Mouse (Mus musculus): ENCODE measurements around the gene Slc7a6os. TPM values are rescaled to one million over a fixed set of nuclear protein-coding genes. Genes with fewer than 3 reads are reported as not detected.
"Not testable (repeated sequence)": the region's sequence is repeated elsewhere in the genome, so short reads cannot be mapped to it uniquely, and the experiment has no call there.

Slc7a6os gene
- polyA plus RNA-seq, 1 experiment from 2014 or later = 36.2 TPM

- peaks cover 38% of the 10 kb centered on the region for H3K36me3 ChIP-seq
- ATAC-seq (ENCODE audit: low FRiP score) = peak; percentile 67
- H3K27ac ChIP-seq (replicated peaks) = peak overlapping the region; percentile 96
- H3K9ac ChIP-seq (replicated peaks) = peak overlapping the region; percentile 93
- WGBS = 1% methylated on average over 35 of the region's 35 CpGs
- peak overlapping the region; percentile 83 for H3K4me2 ChIP-seq
- H3K4me3 ChIP-seq (replicated peaks) = peak overlapping the region; percentile 91
- peaks cover 29% of the 10 kb centered on the region for H3K4me1 ChIP-seq
- H3K9me3 ChIP-seq (replicated peaks) = no peaks in the 10 kb centered on the region
- H3K27me3 ChIP-seq (replicated peaks) = no peaks in the 10 kb centered on the region
Measured at GRCm38 (mm10) chr8:106210035-106210731, 552 bp downstream of the Slc7a6os start.

- peaks cover 76% of the 10 kb centered on the region for H3K36me3 ChIP-seq
Measured at GRCm38 (mm10) chr8:106199596-106199995, 11.1 kb downstream of the Slc7a6os start.

DNA sequence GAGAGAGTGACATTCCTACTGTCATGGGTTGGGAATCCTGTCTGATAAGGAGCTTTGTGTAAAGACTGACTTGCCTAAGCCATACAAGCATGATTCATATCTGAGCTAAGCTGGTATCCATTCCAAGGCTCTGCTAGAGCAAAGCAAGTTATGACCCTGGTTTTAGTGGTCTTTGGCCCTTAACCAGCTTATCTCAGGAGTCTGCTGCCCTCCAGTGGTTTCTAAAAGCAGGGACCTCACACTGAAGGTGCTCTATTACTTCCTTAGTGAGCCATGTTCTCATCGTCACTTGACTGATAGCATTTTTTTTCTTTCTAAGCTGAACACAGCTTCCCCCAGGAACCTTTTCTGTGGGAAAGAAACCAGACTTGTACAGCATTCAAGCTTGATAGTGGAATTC lies 12.0 kb downstream of the Slc7a6os start:
- Histone ChIP-seq H3K36me3 (peaks cover 79% of the 10 kb centered on the region), H3K4me3 (replicated peaks) (no peak overlapping the region), H3K27me3 (replicated peaks) (no peaks in the 10 kb centered on the region), H3K4me2 (no peak overlapping the region), H3K4me1 (no peaks in the 10 kb centered on the region), H3K9me3 (replicated peaks) (no peaks in the 10 kb centered on the region), H3K27ac (replicated peaks) (no peak overlapping the region), H3K9ac (replicated peaks) (no peak overlapping the region)
- WGBS = 17% methylated on average over 1 of the region's 1 CpGs
- no peak for ATAC-seq (ENCODE audit: low FRiP score)

More at GRCm38 (mm10) chr8:106199596-106199995, 11.1 kb downstream of the Slc7a6os start:
- not testable (repeated sequence) for H3K9ac ChIP-seq (replicated peaks); ATAC-seq (ENCODE audit: low FRiP score); H3K4me2 ChIP-seq; H3K27me3 ChIP-seq (replicated peaks); H3K27ac ChIP-seq (replicated peaks); H3K4me3 ChIP-seq (replicated peaks); H3K4me1 ChIP-seq; H3K9me3 ChIP-seq (replicated peaks)
- WGBS = 91% methylated on average over 3 of the region's 3 CpGs

- H3K4me3 ChIP-seq (replicated peaks) = no peak overlapping the region
- no peaks in the 10 kb centered on the region for H3K9me3 ChIP-seq (replicated peaks)
- no peaks in the 10 kb centered on the region for H3K4me1 ChIP-seq
- ATAC-seq (ENCODE audit: low FRiP score) = no peak
- H3K27me3 ChIP-seq (replicated peaks) = no peaks in the 10 kb centered on the region
- 92% methylated on average over 5 of the region's 5 CpGs for WGBS
- H3K4me2 ChIP-seq = no peak overlapping the region
- no peak overlapping the region for H3K27ac ChIP-seq (replicated peaks)
- no peak overlapping the region for H3K9ac ChIP-seq (replicated peaks)
- H3K36me3 ChIP-seq = peaks cover 61% of the 10 kb centered on the region
Measured at GRCm38 (mm10) chr8:106194062-106194461, 16.7 kb downstream of the Slc7a6os start.

GRCm38 (mm10) chr8:106193162-106193561 lies 17.6 kb downstream of the Slc7a6os start:
- Histone ChIP-seq H3K4me2 (no peak overlapping the region), H3K27ac (replicated peaks) (no peak overlapping the region), H3K4me3 (replicated peaks) (no peak overlapping the region), H3K9me3 (replicated peaks) (no peaks in the 10 kb centered on the region), H3K27me3 (replicated peaks) (no peaks in the 10 kb centered on the region), H3K9ac (replicated peaks) (no peak overlapping the region), H3K4me1 (no peaks in the 10 kb centered on the region), H3K36me3 (peaks cover 62% of the 10 kb centered on the region)
- no peak for ATAC-seq (ENCODE audit: low FRiP score)
- 92% methylated on average over 6 of the region's 6 CpGs for WGBS

- no peak overlapping the region for H3K27ac ChIP-seq (replicated peaks)
- no peaks in the 10 kb centered on the region for H3K9me3 ChIP-seq (replicated peaks)
- WGBS = 97% methylated on average over 5 of the region's 5 CpGs
- peaks cover 68% of the 10 kb centered on the region for H3K36me3 ChIP-seq
- no peaks in the 10 kb centered on the region for H3K4me1 ChIP-seq
- no peaks in the 10 kb centered on the region for H3K27me3 ChIP-seq (replicated peaks)
- no peak for ATAC-seq (ENCODE audit: low FRiP score)
- H3K4me3 ChIP-seq (replicated peaks) = no peak overlapping the region
- H3K4me2 ChIP-seq = no peak overlapping the region
- H3K9ac ChIP-seq (replicated peaks) = no peak overlapping the region
Measured at GRCm38 (mm10) chr8:106191639-106192038, 19.1 kb downstream of the Slc7a6os start.

GRCm38 (mm10) chr8:106189162-106189561 lies 21.6 kb downstream of the Slc7a6os start:
- no peaks in the 10 kb centered on the region for H3K9me3 ChIP-seq (replicated peaks)
- 94% methylated on average over 4 of the region's 4 CpGs for WGBS
- H3K4me3 ChIP-seq (replicated peaks) = no peak overlapping the region
- no peaks in the 10 kb centered on the region for H3K27me3 ChIP-seq (replicated peaks)
- H3K4me2 ChIP-seq = no peak overlapping the region
- H3K4me1 ChIP-seq = no peaks in the 10 kb centered on the region
- no peak overlapping the region for H3K27ac ChIP-seq (replicated peaks)
- ATAC-seq (ENCODE audit: low FRiP score) = no peak
- H3K36me3 ChIP-seq = peaks cover 50% of the 10 kb centered on the region
- no peak overlapping the region for H3K9ac ChIP-seq (replicated peaks)

DNA sequence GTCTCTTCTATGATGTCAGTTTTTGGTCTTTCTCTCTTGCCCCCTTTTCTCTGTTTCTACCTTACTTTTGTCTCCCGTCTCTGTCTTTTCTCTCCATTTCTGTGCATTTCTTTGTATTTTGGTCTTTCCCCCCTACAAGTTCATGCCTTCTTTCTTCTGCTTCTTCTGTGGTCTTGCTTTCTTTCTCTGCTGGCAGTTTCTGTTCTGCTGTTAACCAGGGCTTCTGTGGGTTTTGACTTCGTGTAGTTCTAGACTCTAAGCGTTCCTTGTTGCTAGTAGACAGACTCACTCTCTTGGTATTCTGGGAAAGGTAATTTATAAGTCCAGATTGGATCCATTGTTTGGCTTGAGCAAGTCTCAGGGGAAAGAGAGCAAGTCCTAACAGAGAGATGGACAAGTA lies 24.3 kb downstream of the Slc7a6os start:
- no peak overlapping the region for H3K27ac ChIP-seq (replicated peaks)
- ATAC-seq (ENCODE audit: low FRiP score) = no peak
- no peak overlapping the region for H3K4me2 ChIP-seq
- no peaks in the 10 kb centered on the region for H3K4me1 ChIP-seq
- WGBS = 89% methylated on average over 3 of the region's 3 CpGs
- H3K4me3 ChIP-seq (replicated peaks) = no peak overlapping the region
- no peaks in the 10 kb centered on the region for H3K27me3 ChIP-seq (replicated peaks)
- no peaks in the 10 kb centered on the region for H3K9me3 ChIP-seq (replicated peaks)
- peaks cover 31% of the 10 kb centered on the region for H3K36me3 ChIP-seq
- no peak overlapping the region for H3K9ac ChIP-seq (replicated peaks)

DNA sequence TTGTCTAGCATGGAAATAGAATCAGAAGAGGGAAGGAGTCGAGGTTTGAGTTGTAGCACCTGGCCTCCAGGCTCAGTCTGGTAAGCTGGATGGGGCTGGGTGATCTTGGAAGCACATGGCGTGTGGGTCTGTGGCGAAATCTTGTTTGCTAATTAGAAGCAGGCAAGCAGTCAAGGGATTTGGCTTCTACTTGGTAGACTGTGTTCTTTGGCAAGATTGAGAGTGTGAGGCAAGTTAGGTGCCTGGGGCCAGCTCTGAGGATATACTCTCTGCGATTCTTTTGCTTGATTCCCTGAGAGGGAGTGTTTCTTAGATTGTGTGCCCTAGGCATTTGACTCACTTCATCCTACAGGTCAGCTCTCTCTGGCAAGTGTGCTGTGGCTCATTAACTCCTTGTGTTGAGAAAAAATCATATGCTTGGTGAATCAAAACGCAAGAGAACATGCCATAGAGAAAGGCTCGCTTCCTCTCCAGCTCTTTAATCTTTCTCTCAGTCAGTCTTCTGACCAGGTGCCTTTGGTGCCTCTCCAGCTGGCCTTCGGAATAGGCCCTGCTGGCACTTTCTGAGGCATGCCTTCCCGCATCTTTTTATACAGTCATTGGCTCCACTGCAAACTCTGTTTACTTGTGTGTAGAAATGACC lies 25.0 kb downstream of the Slc7a6os start:
- Histone ChIP-seq H3K9me3 (replicated peaks) (no peaks in the 10 kb centered on the region), H3K9ac (replicated peaks) (no peak overlapping the region), H3K27me3 (replicated peaks) (no peaks in the 10 kb centered on the region), H3K36me3 (peaks cover 31% of the 10 kb centered on the region), H3K27ac (replicated peaks) (no peak overlapping the region), H3K4me3 (replicated peaks) (no peak overlapping the region), H3K4me1 (no peaks in the 10 kb centered on the region), H3K4me2 (no peak overlapping the region)
- WGBS = 89% methylated on average over 8 of the region's 8 CpGs
- no peak for ATAC-seq (ENCODE audit: low FRiP score)

DNA sequence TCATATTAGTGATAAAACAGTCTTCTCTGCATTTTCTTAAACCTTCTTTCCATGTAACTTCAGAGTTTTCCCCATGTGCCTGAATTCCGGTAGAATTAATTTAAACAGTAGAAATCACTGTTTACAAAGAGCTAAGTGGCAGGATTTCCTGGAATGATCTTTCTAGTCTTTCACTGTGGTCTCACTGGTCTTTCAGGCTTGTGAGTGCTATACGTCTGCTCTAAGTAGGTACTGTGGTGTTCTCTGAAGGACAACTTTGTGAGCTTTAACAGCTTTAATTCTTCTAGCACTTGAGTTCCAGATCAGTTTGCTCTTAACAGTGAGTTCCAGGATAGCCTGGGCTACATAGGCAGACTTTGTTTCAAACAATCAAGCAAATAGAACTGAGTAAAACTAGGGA lies 32.3 kb downstream of the Slc7a6os start:
- Histone ChIP-seq H3K9me3 (replicated peaks) (no peaks in the 10 kb centered on the region), H3K4me2 (no peak overlapping the region), H3K4me3 (replicated peaks) (no peak overlapping the region), H3K27me3 (replicated peaks) (no peaks in the 10 kb centered on the region), H3K9ac (replicated peaks) (no peak overlapping the region), H3K27ac (replicated peaks) (no peak overlapping the region), H3K36me3 (peaks cover 18% of the 10 kb centered on the region), H3K4me1 (no peaks in the 10 kb centered on the region; the same call in 1 of the 2 replicates)
- 92% methylated on average over 2 of the region's 2 CpGs for WGBS
- ATAC-seq (ENCODE audit: low FRiP score) = no peak

- no peak for ATAC-seq (ENCODE audit: low FRiP score)
- Histone ChIP-seq H3K4me3 (replicated peaks) (no peak overlapping the region), H3K4me1 (no peaks in the 10 kb centered on the region; the same call in 1 of the 2 replicates), H3K27ac (replicated peaks) (no peak overlapping the region), H3K27me3 (replicated peaks) (no peaks in the 10 kb centered on the region), H3K4me2 (no peak overlapping the region), H3K9me3 (replicated peaks) (no peaks in the 10 kb centered on the region), H3K9ac (replicated peaks) (no peak overlapping the region), H3K36me3 (peaks cover 18% of the 10 kb centered on the region)
- WGBS = 91% methylated on average over 1 of the region's 1 CpGs
Measured at GRCm38 (mm10) chr8:106177594-106177993, 33.1 kb downstream of the Slc7a6os start.

GRCm38 (mm10) chr8:106176891-106177290 lies 33.8 kb downstream of the Slc7a6os start:
- no peak overlapping the region for H3K9ac ChIP-seq (replicated peaks)
- no peaks in the 10 kb centered on the region for H3K27me3 ChIP-seq (replicated peaks)
- H3K9me3 ChIP-seq (replicated peaks) = no peaks in the 10 kb centered on the region
- no peak overlapping the region for H3K4me3 ChIP-seq (replicated peaks)
- no peak overlapping the region for H3K4me2 ChIP-seq
- 13% methylated on average over 1 of the region's 1 CpGs for WGBS
- H3K27ac ChIP-seq (replicated peaks) = no peak overlapping the region
- ATAC-seq (ENCODE audit: low FRiP score) = no peak
- H3K36me3 ChIP-seq = peaks cover 15% of the 10 kb centered on the region
- no peaks in the 10 kb centered on the region; the same call in 1 of the 2 replicates for H3K4me1 ChIP-seq
